Mouse (Mus musculus) embryonic facial prominence, embryonic 11.5 days (tissue): ENCODE results near the gene Car1. TPM values are rescaled to one million over a fixed set of nuclear protein-coding genes. Genes with fewer than 3 reads are reported as not detected.

Source experiments
- ATAC-seq: fragments of 200-750 bp; cut with Nextera tagmentation; replicated peaks from 2 replicates; pipeline ENCODE4 v1.8.0; 2017; ENCODE audit warnings: low read depth; ENCODE audit not compliant: insufficient number of reproducible peaks, low FRiP score, low TSS enrichment
- DNase-seq: peaks from one replicate; pipeline ENCODE4 v3.0.0-alpha.2; 2015; ENCODE audit warnings: low spot score
- H3K27ac ChIP-seq: fragments of 300-500 bp; sonication (generic); replicated peaks from 2 replicates; pipeline ENCODE4 v1.5.1; 2014; ENCODE audit warnings: mild to moderate bottlenecking, low read depth, low read length, control low read depth
- H3K27me3 ChIP-seq: fragments of 300-500 bp; sonication (generic); 2 replicates; pipeline ENCODE4 v1.6.1; 2014; ENCODE audit warnings: mild to moderate bottlenecking, low read length, moderate library complexity, mixed read lengths; ENCODE audit not compliant: control insufficient read depth, insufficient read depth
- H3K36me3 ChIP-seq: fragments of 300-500 bp; sonication (generic); replicated peaks from 2 replicates; pipeline ENCODE4 v1.6.1; 2014; ENCODE audit warnings: low read depth, mild to moderate bottlenecking, low read length, moderate library complexity, mixed read lengths; ENCODE audit not compliant: control insufficient read depth, insufficient read depth
- H3K4me1 ChIP-seq: fragments of 300-500 bp; sonication (generic); 2 replicates; pipeline ENCODE4 v1.6.1; 2014; ENCODE audit warnings: low read length, mixed read lengths; ENCODE audit not compliant: control insufficient read depth, insufficient read depth
- H3K4me2 ChIP-seq: fragments of 300-500 bp; sonication (generic); 2 replicates; pipeline ENCODE4 v1.6.1; 2014; ENCODE audit warnings: low read depth, mild to moderate bottlenecking, control low read depth, low read length, moderate library complexity
- H3K4me3 ChIP-seq: fragments of 300-500 bp; sonication (generic); 2 replicates; pipeline ENCODE4 v1.5.1; 2014; ENCODE audit warnings: low read depth, low read length, control low read depth
- H3K9ac ChIP-seq: fragments of 300-500 bp; sonication (generic); replicated peaks from 2 replicates; pipeline ENCODE4 v1.6.1; 2014; ENCODE audit warnings: mild to moderate bottlenecking, control low read depth, low read length
- H3K9me3 ChIP-seq: fragments of 300-500 bp; sonication (generic); replicated peaks from 2 replicates; pipeline ENCODE4 v1.6.1; 2016; ENCODE audit warnings: mild to moderate bottlenecking, low read length, inconsistent platforms, mixed read lengths; ENCODE audit not compliant: control insufficient read depth
- WGBS: fragments of 180-500 bp; shearing (Covaris S2); extraction: QIAGEN DNeasy Blood & Tissue Kit; methylation state at CpG from one replicate; pipeline ENCODE4 v1.1.7; 2014; 5-methylcytosine and 5-hydroxymethylcytosine counted together
- polyA plus RNA-seq: library from polyadenylated mRNA; unstranded; fragments of >200 nt; fragmentation: Nextera tagmentation; extraction: Ambion mirVana; gene quantifications from 2 replicates; pipeline ENCODE4 v1.2.1, GENCODE M21; 2014

Car1 gene
- polyA plus RNA-seq: 0.29 TPM in 1 of 2 replicates, not detected in the other

- H3K27me3 ChIP-seq: no peaks in the 10 kb centered on the region
- H3K36me3 ChIP-seq: no peaks in the 10 kb centered on the region
- ATAC-seq: no peak
- H3K9ac ChIP-seq: no peak within 1 kb of the TSS
- no peak for DNase-seq
- no peaks in the 10 kb centered on the region for H3K4me1 ChIP-seq
- no peaks in the 10 kb centered on the region for H3K9me3 ChIP-seq
- H3K4me3 ChIP-seq: no peak within 1 kb of the TSS
- H3K27ac ChIP-seq: no peak within 1 kb of the TSS
- WGBS: 91% methylated on average over 1 of the region's 1 CpGs
- H3K4me2 ChIP-seq: no peak within 1 kb of the TSS
Measured at GRCm38 (mm10) chr3:14808211-14808610, at the start of gene Car1. Car1 (minus strand) TSS chr3:14808368.

GRCm38 (mm10) chr3:14857874-14858273 is 49.7 kb upstream of the Car1 start:
- WGBS: 74% methylated on average over 3 of the region's 3 CpGs
- Histone ChIP-seq H3K9me3 (no peaks in the 10 kb centered on the region), H3K9ac (no peak overlapping the region), H3K4me2 (no peak overlapping the region), H3K4me1 (no peaks in the 10 kb centered on the region), H3K4me3 (no peak overlapping the region), H3K27me3 (no peaks in the 10 kb centered on the region), H3K36me3 (no peaks in the 10 kb centered on the region), H3K27ac (no peak overlapping the region)
- no peak for DNase-seq
- ATAC-seq: no peak

- H3K4me1 ChIP-seq: no peaks in the 10 kb centered on the region
- WGBS: 63% methylated on average over 1 of the region's 1 CpGs
- DNase-seq: no peak
- no peak overlapping the region for H3K4me2 ChIP-seq
- no peaks in the 10 kb centered on the region for H3K27me3 ChIP-seq
- H3K27ac ChIP-seq: no peak overlapping the region
- no peak for ATAC-seq
- H3K9ac ChIP-seq: no peak overlapping the region
- no peaks in the 10 kb centered on the region for H3K36me3 ChIP-seq
- no peaks in the 10 kb centered on the region for H3K9me3 ChIP-seq
- no peak overlapping the region for H3K4me3 ChIP-seq
Measured at GRCm38 (mm10) chr3:14854446-14854845, 46.3 kb upstream of the Car1 start.

GRCm38 (mm10) chr3:14853966-14854365 is 45.8 kb upstream of the Car1 start:
- ATAC-seq (no peak), DNase-seq (no peak)
- Histone ChIP-seq H3K4me2 (no peak overlapping the region), H3K9me3 (no peaks in the 10 kb centered on the region), H3K4me3 (no peak overlapping the region), H3K4me1 (no peaks in the 10 kb centered on the region), H3K9ac (no peak overlapping the region), H3K36me3 (no peaks in the 10 kb centered on the region), H3K27me3 (no peaks in the 10 kb centered on the region), H3K27ac (no peak overlapping the region)
- WGBS: 85% methylated on average over 5 of the region's 5 CpGs

- Histone ChIP-seq H3K27ac (no peak overlapping the region), H3K4me2 (no peak overlapping the region), H3K4me3 (no peak overlapping the region), H3K27me3 (no peaks in the 10 kb centered on the region), H3K9me3 (no peaks in the 10 kb centered on the region), H3K4me1 (no peaks in the 10 kb centered on the region), H3K9ac (no peak overlapping the region), H3K36me3 (no peaks in the 10 kb centered on the region)
- no peak for DNase-seq
- no peak for ATAC-seq
- 83% methylated on average over 2 of the region's 2 CpGs for WGBS
Measured at GRCm38 (mm10) chr3:14848587-14849254, 40.6 kb upstream of the Car1 start.

GRCm38 (mm10) chr3:14839466-14840118 is 31.4 kb upstream of the Car1 start:
- H3K27ac ChIP-seq: no peak overlapping the region
- no peak overlapping the region for H3K9ac ChIP-seq
- ATAC-seq: no peak
- no peak overlapping the region for H3K4me2 ChIP-seq
- H3K36me3 ChIP-seq: no peaks in the 10 kb centered on the region
- no peaks in the 10 kb centered on the region for H3K9me3 ChIP-seq
- no peak overlapping the region for H3K4me3 ChIP-seq
- no peak for DNase-seq
- WGBS: 74% methylated on average over 3 of the region's 3 CpGs
- no peaks in the 10 kb centered on the region for H3K27me3 ChIP-seq
- H3K4me1 ChIP-seq: no peaks in the 10 kb centered on the region

- H3K4me2 ChIP-seq: no peak overlapping the region
- ATAC-seq (no peak), DNase-seq (no peak)
- no peaks in the 10 kb centered on the region for H3K36me3 ChIP-seq
- H3K27me3 ChIP-seq: no peaks in the 10 kb centered on the region
- no peak overlapping the region for H3K9ac ChIP-seq
- WGBS: 98% methylated on average over 1 of the region's 1 CpGs
- no peaks in the 10 kb centered on the region for H3K4me1 ChIP-seq
- no peaks in the 10 kb centered on the region for H3K9me3 ChIP-seq
- H3K27ac ChIP-seq: no peak overlapping the region
- no peak overlapping the region for H3K4me3 ChIP-seq
Measured at GRCm38 (mm10) chr3:14838936-14839335, 30.8 kb upstream of the Car1 start.

GRCm38 (mm10) chr3:14832766-14833165 is 24.6 kb upstream of the Car1 start:
- no peak overlapping the region for H3K9ac ChIP-seq
- H3K27me3 ChIP-seq: no peaks in the 10 kb centered on the region
- no peaks in the 10 kb centered on the region for H3K9me3 ChIP-seq
- H3K27ac ChIP-seq: no peak overlapping the region
- H3K36me3 ChIP-seq: no peaks in the 10 kb centered on the region
- no peak overlapping the region for H3K4me3 ChIP-seq
- DNase-seq (no peak), ATAC-seq (no peak)
- no peak overlapping the region for H3K4me2 ChIP-seq
- H3K4me1 ChIP-seq: no peaks in the 10 kb centered on the region
